Mouse (Mus musculus) heart, postnatal 4 days (tissue): ENCODE data around the gene Picalm. TPM values are rescaled to one million over a fixed set of nuclear protein-coding genes. Genes with fewer than 3 reads are reported as not detected.

Source experiments
- DNase-seq: peaks from one replicate; pipeline ENCODE4 v3.0.0; 2021
- total RNA-seq, 2 experiments: library from RNA; stranded (reverse); gene quantifications; 2 replicates each; pipeline ENCODE4 v1.2.3; 2021

The Picalm gene
- 100 to 1,000 TPM; 274 to 301 TPM for total RNA-seq

- DNase-seq: peak; percentile 99
Measured at GRCm38 (mm10) chr7:90129732-90130392, at the start of gene Picalm. Picalm (plus strand) TSS chr7:90130213.

- no peak for DNase-seq
Measured at GRCm38 (mm10) chr7:90083799-90084198, 46.2 kb upstream of the Picalm start.

DNA sequence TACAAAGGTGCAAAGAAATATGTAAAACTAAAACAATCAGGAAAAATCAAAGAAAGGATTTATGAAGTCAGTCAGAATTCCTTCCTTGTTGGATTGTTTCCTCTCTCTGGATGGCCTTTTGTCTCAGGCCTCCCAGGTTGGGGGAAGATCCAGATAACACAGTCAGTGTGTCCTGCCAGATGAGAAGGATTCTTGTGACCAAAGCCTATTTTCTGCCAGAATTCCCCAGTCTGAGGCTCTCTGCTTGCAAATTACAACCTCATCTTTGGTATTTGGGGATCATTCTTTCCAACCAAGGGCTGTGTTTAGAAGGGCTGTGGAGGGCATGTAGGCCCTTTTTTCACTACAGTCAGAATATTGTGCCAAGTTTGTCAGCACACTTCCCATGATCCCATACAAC is 45.5 kb upstream of the Picalm start:
- no peak for DNase-seq

- DNase-seq: no peak
Measured at GRCm38 (mm10) chr7:90085713-90086112, 44.3 kb upstream of the Picalm start.

- DNase-seq: no peak
Measured at GRCm38 (mm10) chr7:90086821-90087220, 43.2 kb upstream of the Picalm start.

DNA sequence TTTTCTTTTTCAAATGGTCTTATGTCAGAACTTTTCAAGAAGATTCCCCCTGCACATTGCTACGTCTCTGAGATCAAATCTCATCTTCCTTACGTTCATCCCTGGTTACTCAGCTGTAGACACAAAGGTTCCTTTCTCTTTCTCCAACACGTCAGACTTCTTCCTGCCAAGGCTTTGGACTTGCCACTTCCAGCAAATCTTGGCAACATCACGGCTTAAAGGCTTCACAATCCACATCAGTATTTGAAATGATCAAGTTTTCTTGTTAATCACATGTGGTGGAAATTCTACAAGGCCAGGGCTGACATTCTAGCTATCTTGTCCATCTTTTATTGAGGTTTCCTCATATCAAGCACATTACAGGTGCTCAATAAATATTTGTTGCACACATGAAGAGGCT is 39.0 kb upstream of the Picalm start:
- no peak for DNase-seq

- peak; percentile 26 for DNase-seq
Measured at GRCm38 (mm10) chr7:90091756-90092155, 38.3 kb upstream of the Picalm start.

- DNase-seq: no peak
Measured at GRCm38 (mm10) chr7:90092452-90093450, 37.3 kb upstream of the Picalm start.

GRCm38 (mm10) chr7:90095097-90095496 is 34.9 kb upstream of the Picalm start:
- DNase-seq: no peak

DNA sequence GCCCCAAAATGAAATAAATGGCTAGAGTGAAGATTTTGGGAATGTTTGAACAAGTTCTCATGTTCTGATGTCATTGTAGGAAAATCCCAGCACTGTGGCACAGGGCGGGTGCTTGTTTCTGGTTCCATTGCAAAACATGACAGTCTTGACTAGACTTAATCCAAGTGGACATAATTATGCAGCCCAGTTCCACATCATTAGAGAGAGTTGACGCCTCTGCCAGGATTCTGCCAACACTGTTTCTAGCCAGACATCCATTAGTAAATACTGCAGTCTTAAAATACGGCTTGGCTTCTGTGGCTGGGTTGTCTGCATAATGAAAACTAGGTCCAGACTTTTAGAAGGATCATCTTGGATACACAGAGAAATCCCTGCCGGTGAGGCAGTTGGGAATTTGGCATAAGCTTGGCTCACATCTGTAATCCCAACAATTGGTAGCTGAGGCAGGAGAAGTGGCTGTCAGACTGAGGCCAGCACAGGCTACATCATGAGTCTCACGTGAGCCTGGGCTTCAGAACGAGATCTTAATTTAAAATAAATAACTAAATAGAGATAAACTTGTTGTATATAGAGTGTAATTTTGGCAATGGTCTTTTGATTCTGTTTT is 34.1 kb upstream of the Picalm start:
- DNase-seq: no peak

- DNase-seq: no peak
Measured at GRCm38 (mm10) chr7:90096609-90097008, 33.4 kb upstream of the Picalm start.

GRCm38 (mm10) chr7:90098253-90098652 is 31.8 kb upstream of the Picalm start:
- DNase-seq: no peak

GRCm38 (mm10) chr7:90099248-90099647 is 30.8 kb upstream of the Picalm start:
- no peak for DNase-seq

DNA sequence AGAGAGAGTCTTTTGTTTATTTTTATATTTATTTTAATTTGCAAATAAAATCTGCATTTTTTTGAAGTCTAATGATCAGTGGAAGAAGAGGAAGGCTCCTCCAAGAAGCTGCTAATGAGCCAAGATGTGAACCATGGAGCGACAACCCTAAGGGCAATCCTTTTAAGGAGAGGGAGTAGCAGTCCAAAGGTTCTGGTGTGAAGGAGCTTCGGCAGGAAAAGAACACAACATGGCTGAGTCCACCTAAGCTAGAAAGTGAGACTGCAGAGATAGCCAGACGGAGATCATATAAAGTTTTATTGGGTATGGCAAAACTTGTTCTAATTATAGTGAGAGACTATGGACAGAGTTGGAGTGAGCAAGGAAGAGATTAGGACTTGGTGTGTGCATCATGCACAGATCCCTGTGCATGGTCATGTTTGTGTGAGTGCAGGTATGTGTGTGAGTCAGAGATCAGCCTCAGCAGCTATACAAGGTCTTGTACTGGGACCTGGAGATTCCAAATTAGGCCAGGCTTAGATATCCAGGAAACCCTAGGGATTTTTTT is 29.3 kb upstream of the Picalm start:
- DNase-seq: no peak

- no peak for DNase-seq
Measured at GRCm38 (mm10) chr7:90116100-90116499, 13.9 kb upstream of the Picalm start.

DNA sequence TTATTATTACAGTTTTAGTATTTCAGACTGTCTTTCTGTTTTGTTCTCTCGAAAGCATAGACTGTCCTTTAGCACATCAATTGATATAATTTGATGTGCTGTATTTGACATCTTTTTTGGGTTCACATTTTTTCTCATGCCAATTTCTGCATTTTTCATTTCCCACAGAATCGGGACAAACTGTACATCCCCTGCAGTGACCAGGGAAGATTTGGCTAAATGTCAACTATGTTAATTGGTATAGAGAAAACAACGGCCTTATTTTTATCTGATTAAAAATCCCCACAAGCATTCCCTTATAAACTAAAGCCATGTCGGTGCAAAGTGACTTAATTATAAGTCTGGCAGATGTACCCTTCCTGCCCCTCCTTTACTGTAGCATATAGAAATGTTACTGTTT is 9.9 kb upstream of the Picalm start:
- DNase-seq: no peak

DNA sequence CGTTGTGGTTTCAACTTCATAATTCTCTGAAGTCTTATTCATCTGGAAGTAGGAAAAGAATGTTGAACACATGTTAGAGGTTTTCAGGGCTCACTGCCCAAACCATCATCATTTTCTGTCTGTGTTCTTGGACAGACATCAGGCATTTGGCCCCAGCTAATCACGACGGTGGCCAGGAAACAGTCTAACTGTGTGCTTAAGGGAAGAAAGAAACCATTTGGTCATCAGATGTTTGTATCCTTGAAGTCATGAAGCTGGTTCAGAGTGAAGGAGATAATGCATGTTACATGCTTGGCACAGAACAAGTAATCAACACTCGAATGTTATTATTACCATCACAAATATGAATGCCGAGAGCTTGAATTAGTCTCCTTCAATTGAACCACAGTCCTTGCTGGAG is 5.0 kb upstream of the Picalm start:
- peak; percentile 75 for DNase-seq

DNA sequence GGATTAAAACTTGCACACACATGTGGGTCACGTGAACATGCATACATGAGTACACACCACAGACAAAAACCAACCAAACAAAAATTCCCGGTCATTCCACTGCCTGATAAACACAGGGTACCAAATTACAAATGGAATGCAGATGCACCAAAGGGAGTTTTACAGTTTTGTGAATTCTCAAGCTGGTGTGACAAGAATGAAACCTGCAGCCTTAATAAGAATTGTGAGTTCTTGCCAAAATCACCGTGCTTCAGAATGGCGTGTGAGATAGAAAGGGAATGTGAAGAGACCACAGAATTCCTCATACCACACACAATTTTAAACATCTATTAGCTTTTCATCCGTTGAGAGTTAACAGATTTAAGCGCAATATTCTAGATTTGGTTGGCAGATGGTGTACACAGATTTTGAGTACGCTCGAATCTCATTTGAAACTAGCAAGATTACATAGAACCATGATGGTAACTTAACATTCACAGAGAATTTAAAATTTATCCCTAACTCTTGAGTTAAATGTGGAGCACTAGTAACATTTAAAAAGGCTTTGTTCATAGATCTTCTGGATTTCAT is 1.3 kb upstream of the Picalm start:
- DNase-seq: no peak

- peak; percentile 62 for DNase-seq
Measured at GRCm38 (mm10) chr7:90129271-90129731, 712 bp upstream of the Picalm start.

- DNase-seq: peak; percentile 44
Measured at GRCm38 (mm10) chr7:90130501-90131375, 725 bp downstream of the Picalm start.

DNA sequence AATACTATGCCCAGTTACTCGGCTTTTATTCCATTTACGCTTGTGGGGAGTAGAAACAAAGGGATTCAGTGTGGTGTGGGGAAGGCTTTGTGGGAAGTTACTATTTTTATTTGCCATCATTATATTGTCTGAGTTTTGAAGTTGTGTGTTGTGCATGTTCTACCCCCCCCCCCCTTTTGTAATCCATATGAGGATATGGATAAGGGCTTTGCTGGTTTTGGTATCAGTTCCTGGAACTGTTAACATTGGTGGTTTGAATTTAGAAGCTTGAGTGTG is 1.3 kb downstream of the Picalm start:
- DNase-seq: no peak

DNA sequence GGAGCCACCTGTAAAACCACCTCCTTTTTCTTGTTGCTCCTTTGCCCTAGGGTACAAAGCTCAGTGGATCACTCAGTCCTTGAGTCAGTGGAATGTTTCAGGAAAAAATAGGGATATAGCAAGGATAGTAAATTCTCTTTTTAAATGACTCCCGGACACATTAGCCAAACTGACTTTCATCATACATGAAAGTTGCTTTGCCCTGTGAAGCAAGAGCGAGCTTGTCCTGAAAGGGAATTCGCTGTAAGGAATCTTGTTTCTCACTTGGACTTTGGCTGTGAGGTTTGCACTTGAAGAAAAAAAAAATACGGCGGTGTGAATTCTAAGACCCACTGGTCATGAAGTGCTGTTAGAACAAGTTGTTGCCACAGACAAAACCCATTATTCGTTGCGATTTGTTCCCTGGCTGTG is 1.8 kb downstream of the Picalm start:
- DNase-seq: no peak
